8 mouse cellular contexts compared by ENCODE assay signal in genomic region chr5:147895436-147896198, GRCm38 (mm10). TPM values are rescaled to one million over a fixed set of nuclear protein-coding genes. Genes with fewer than 3 reads are reported as not detected.
DNase-seq lines count a peak whose midpoint lies in the region; ATAC-seq and TF ChIP-seq lines count a peak whose summit lies in the region.

No protein-coding gene starts in this region.

- 0 out of 2 replicates have a peak overlapping the region, but pooled peaks have one; percentile 6 for H3K27ac ChIP-seq in left cerebral cortex, adult 2 months
- peak overlapping the region; percentile 93 for H3K27ac ChIP-seq in macrophage
- H3K27ac ChIP-seq in spleen, adult 2 months (ENCODE audit: insufficient read depth, low read length) = peak overlapping the region; percentile 79

- no peak for DNase-seq in left cerebral cortex, adult 2 months (ENCODE audit: extremely low spot score in 1 of 2, low spot score in 2 of 2)
- no peak for DNase-seq in left cerebral cortex, adult 11 months (ENCODE audit: low spot score)
- DNase-seq in cerebellum, postnatal 10 days = peak; percentile 40 to 42
- peak in 1 of 2 experiments; percentile 47 for DNase-seq in spleen, adult 2 months (ENCODE audit: low read depth in 1 of 2, low spot score in 2 of 2)
- no peak for DNase-seq in left cerebral cortex, adult 9 months (ENCODE audit: low spot score in 2 of 2)
- DNase-seq in gastrocnemius, postnatal 14 days = no peak

- WGBS in macrophage (ENCODE audit: missing documents) = 5% methylated on average over 16 of the region's 16 CpGs
- WGBS in spleen, adult 2 months = 5% methylated on average over 16 of the region's 16 CpGs

- H3K4me1 ChIP-seq in spleen, adult 2 months (ENCODE audit: control insufficient read depth, insufficient read depth, insufficient read length) = peaks cover 11% of the 10 kb centered on the region; the same call in 1 of the 2 replicates

- H3K4me3 ChIP-seq in left cerebral cortex, adult 2 months = peak overlapping the region; percentile 79
- H3K4me3 ChIP-seq in macrophage (ENCODE audit: inconsistent target) = peak overlapping the region; percentile 86
- peak overlapping the region; percentile 80 for H3K4me3 ChIP-seq in spleen, adult 2 months (ENCODE audit: extremely low read depth, insufficient read depth, insufficient read length)

- no peaks in the 10 kb centered on the region for H3K79me2 ChIP-seq in macrophage (ENCODE audit: inconsistent target)

- H3K36me3 ChIP-seq in macrophage (ENCODE audit: inconsistent target) = no peaks in the 10 kb centered on the region
- H3K36me3 ChIP-seq in spleen, adult 2 months (ENCODE audit: control insufficient read depth, insufficient read depth, low read length) = no peaks in the 10 kb centered on the region

- no peak for TF ChIP-seq POLR2A in spleen, adult 2 months (IDR thresholded peaks at IDR 0.05; ENCODE audit: low read depth, low read length)

- ATAC-seq in hematopoietic stem cell, adult 5-6 weeks (replicated peaks in 1 of 2; ENCODE audit: insufficient read depth in 1 of 2, low FRiP score in 2 of 2, low TSS enrichment in 1 of 2, low read depth in 1 of 2, poor library complexity in 2 of 2, severe bottlenecking in 2 of 2) = peak; percentile 37 to 60

- no peaks in the 10 kb centered on the region for H3K27me3 ChIP-seq in spleen, adult 2 months (ENCODE audit: control insufficient read depth, insufficient read depth, low read length)

- intact Hi-C loops in left cerebral cortex, adult 2 months (cut with DNase I) = loop anchor here (10.0 kb wide), 1 partner anchor 1701 kb away; no protein-coding TSS in a partner anchor
- intact Hi-C loops in gastrocnemius, postnatal 14 days (cut with DNase I; ENCODE audit: low total_unique reads) = no loop called here

- no peak for TF ChIP-seq CTCF in left cerebral cortex, adult 2 months (IDR thresholded peaks at IDR 0.05)
- TF ChIP-seq CTCF in spleen, adult 2 months (IDR thresholded peaks at IDR 0.05; ENCODE audit: extremely low read depth, insufficient read depth, insufficient read length, insufficient replicate concordance) = no peak

RNA-seq across cellular contexts. Expression of gene Slc46a3, which starts 1.0 kb away (rescaled TPM):
- total RNA-seq in left cerebral cortex, adult 2 months (2021) = 1 to 10 TPM; 5.5 to 8.8 TPM
- 3.1 and 5.2 TPM in 2 replicates for total RNA-seq in hematopoietic stem cell, adult 5-6 weeks (2017)
- total RNA-seq in macrophage (2018; cell fraction: chromatin; rRNA removed) = 10 to 100 TPM in 16 of 26 experiments, 1 to 10 TPM in 10; 2.6 to 61.4 (median 17.5) TPM
- 100 to 1,000 TPM in 9 of 26 experiments, 10 to 100 TPM in 17; 29.8 to 129 (median 60.5) TPM for total RNA-seq in macrophage (2018; cell fraction: cytosol; rRNA removed)
- 100 to 1,000 TPM in 1 of 26 experiments, 10 to 100 TPM in 24, 1 to 10 TPM in 1; 5.4 to 108 (median 31.2) TPM for total RNA-seq in macrophage (2018; cell fraction: nucleus; rRNA removed)
- polyA plus RNA-seq in macrophage (2018) = 44.5 to 143 TPM (median 102 TPM) in 3 replicates
- 98.0 and 117 TPM in 2 replicates for polyA plus RNA-seq in spleen, adult 2 months (2012; rRNA removed)
- 1 to 10 TPM; 5.5 to 7.9 TPM for total RNA-seq in gastrocnemius, postnatal 14 days (2021)

RNA-seq across cellular contexts. Expression of gene Pomp, which starts 35.4 kb away (rescaled TPM):
- total RNA-seq in left cerebral cortex, adult 2 months (2021) = 100 to 1,000 TPM; 186 to 206 TPM
- 109 and 117 TPM in 2 replicates for total RNA-seq in hematopoietic stem cell, adult 5-6 weeks (2017)
- total RNA-seq in macrophage (2018; cell fraction: chromatin; rRNA removed) = 100 to 1,000 TPM in 6 of 26 experiments, 10 to 100 TPM in 20; 20.1 to 126 (median 78.8) TPM
- total RNA-seq in macrophage (2018; cell fraction: cytosol; rRNA removed) = 100 to 1,000 TPM; 158 to 370 (median 262) TPM
- total RNA-seq in macrophage (2018; cell fraction: nucleus; rRNA removed) = 100 to 1,000 TPM in 4 of 26 experiments, 10 to 100 TPM in 22; 26.8 to 123 (median 62.0) TPM
- polyA plus RNA-seq in macrophage (2018) = 325 to 524 TPM (median 378 TPM) in 3 replicates
- polyA plus RNA-seq in spleen, adult 2 months (2012; rRNA removed) = 21.5 and 22.8 TPM in 2 replicates
- 100 to 1,000 TPM; 140 to 145 TPM for total RNA-seq in gastrocnemius, postnatal 14 days (2021)

Comparison
In these comparisons a context has a peak if more than half of its experiments do, and no peak if none do; other contexts are left out.
1. DNase-seq: peak in cerebellum, postnatal 10 days (2 of 2); none in left cerebral cortex, adult 2 months (0 of 2), left cerebral cortex, adult 11 months (single experiment), left cerebral cortex, adult 9 months (0 of 2) and gastrocnemius, postnatal 14 days (single experiment).
2. H3K27ac ChIP-seq: peak in every context shown above with its lines; median percentile 93 in macrophage; 79 in spleen, adult 2 months; 6 in left cerebral cortex, adult 2 months.
3. Peak in every context shown above with its lines, with median percentiles within 50 percentile points of each other: H3K4me3 ChIP-seq.